Mouse (Mus musculus): ENCODE measurements around the gene Pex7.
A peak's percentile ranks its signal among the peaks of the same experiment; 100 is the strongest.

The Pex7 gene

DNA sequence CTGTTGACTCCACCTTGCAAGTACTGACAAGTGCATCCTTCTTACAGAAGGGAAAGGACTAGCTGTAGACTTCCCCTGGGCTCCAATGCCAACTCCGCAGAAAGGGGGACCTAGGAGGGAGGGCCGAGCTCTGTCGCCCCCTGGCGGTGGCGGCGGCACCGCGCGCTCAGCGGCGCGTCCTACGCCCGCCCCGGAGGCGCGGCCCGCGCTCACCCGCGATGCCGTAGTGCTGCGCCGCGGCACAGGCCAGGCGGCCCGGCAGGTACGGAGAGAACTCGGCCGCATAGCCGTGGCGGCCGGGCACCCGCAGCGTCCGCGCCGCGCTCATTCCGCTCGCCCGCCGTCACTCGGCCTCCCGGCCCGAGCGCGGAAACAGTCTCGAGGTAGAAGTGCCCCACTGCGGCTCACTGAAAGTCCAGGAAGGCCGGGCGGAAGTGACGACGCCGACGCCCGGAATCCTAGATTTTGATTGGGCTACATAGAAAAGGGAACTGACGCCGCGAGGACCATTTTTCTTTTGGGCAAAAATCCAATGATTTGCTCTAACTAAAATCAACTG lies at the start of gene Pex7:
Gene Pex7, minus strand, starts transcription at position 444 of the 559 bp plus-strand sequence.
- peak; percentile 80 for DNase-seq (ENCODE audit: low read depth)

- DNase-seq (ENCODE audit: low read depth): no peak
These were observed 49.3 kb upstream of the Pex7 start for GRCm38 (mm10) chr10:19956745-19957144.

DNA sequence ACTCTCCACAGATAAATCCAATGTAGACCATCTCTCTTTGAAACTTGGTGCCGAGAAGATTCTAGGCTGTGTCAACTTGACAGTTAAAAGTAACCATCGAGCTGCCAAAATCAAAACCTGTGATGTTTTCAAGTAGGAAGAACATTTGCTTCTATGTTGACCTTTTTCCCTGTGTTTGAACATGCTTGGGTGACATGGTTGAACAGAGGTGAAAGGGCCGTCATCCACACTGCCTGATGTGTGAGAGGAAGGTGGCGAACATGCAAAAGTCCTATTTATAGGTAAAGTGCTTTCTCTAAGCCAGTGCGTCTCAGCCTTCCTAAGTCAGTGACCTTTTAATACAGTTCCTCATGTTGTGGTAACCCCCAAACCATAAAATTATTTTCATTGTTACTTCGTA lies 48.3 kb upstream of the Pex7 start:
- no peak for DNase-seq (ENCODE audit: low read depth)

- no peak for DNase-seq (ENCODE audit: low read depth)
These were observed 47.1 kb upstream of the Pex7 start for GRCm38 (mm10) chr10:19954572-19954971.

DNA sequence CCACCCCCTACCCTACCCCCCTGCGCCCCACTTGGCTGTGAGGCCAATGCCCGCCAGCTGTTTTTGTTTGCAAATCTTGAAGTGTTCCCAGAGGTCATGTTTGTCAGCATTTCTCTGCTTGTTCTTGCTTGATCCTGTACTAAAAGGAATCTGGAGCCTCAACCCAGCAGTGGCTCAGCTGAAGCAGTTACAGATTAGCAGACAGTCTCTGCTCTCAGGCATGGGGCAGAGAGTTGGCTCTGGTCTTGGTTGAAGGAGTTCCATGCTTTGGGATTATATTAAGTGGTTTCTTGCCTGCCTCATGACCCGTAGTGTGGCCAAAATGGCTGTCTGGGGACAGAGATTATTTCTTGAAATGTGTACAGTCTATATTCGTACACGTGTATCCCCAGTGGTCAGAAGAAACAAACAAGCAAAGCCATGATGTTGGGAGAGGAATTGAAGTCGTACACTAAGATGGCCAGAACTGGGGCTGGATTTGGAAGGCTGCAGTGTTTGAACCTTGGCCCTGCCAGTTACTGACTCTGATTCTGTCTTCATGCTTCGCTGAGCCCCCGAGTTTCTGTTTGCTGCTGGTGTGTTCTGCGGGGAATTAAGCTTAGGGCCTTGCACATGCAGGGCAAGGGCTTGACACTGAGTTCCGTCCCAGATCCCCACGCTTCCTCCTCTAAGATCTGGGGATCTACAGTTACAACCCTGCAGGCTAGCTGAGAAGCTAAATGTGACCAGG lies 45.7 kb upstream of the Pex7 start:
- DNase-seq (ENCODE audit: low read depth): no peak

DNA sequence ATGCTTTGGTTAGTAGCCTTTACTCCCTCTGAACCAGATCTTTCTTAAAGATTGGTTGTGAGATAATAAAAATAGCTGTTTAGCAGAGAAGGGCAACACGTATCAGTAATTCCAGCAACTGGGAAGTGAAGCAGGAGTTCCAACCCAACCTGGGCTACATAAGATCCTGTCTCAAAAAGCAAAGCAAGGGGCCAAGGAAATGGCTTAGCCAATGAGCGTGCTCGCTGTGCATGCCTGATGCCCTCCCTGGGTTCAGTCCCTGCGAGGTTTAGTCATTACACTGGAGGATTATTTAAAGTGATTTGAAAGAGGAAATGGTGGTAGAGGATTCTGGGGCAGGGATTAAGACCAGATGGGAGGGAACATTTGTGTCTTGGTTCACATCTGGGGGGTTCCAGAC lies 41.6 kb upstream of the Pex7 start:
- DNase-seq (ENCODE audit: low read depth): no peak

GRCm38 (mm10) chr10:19948381-19948780 lies 40.9 kb upstream of the Pex7 start:
- no peak for DNase-seq (ENCODE audit: low read depth)

DNA sequence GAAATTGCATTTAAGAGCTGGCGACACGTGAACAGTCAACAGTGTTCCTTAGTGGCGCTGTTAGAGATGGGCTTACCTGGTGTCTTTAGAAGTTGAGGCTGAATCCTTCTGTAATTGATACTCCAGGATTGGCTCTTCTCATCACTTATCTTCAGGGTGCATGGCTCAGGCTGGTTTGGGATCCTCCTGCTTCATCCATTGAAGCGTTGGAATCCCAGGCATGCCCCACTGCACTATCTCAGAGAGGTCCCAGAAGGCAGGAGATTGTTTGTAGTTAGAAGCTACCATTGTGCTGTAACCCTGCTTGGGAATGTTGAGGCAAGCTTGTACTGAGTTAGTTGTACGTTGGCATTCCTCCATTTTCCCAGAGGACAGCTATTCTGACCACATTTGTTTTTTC lies 40.4 kb upstream of the Pex7 start:
- DNase-seq (ENCODE audit: low read depth): no peak

GRCm38 (mm10) chr10:19947441-19947840 lies 40.0 kb upstream of the Pex7 start:
- DNase-seq (ENCODE audit: low read depth): no peak

- DNase-seq (ENCODE audit: low read depth): no peak
These were observed 39.2 kb upstream of the Pex7 start for GRCm38 (mm10) chr10:19946644-19947043.

GRCm38 (mm10) chr10:19945651-19946050 lies 38.2 kb upstream of the Pex7 start:
- DNase-seq (ENCODE audit: low read depth): no peak

GRCm38 (mm10) chr10:19942621-19943020 lies 35.1 kb upstream of the Pex7 start:
- no peak for DNase-seq (ENCODE audit: low read depth)

- DNase-seq (ENCODE audit: low read depth): no peak
These were observed 34.4 kb upstream of the Pex7 start for GRCm38 (mm10) chr10:19941914-19942313.

- no peak for DNase-seq (ENCODE audit: low read depth)
These were observed 33.6 kb upstream of the Pex7 start for GRCm38 (mm10) chr10:19941063-19941462.

GRCm38 (mm10) chr10:19940626-19941025 lies 33.1 kb upstream of the Pex7 start:
- no peak for DNase-seq (ENCODE audit: low read depth)

- no peak for DNase-seq (ENCODE audit: low read depth)
These were observed 32.6 kb upstream of the Pex7 start for GRCm38 (mm10) chr10:19940127-19940526.

DNA sequence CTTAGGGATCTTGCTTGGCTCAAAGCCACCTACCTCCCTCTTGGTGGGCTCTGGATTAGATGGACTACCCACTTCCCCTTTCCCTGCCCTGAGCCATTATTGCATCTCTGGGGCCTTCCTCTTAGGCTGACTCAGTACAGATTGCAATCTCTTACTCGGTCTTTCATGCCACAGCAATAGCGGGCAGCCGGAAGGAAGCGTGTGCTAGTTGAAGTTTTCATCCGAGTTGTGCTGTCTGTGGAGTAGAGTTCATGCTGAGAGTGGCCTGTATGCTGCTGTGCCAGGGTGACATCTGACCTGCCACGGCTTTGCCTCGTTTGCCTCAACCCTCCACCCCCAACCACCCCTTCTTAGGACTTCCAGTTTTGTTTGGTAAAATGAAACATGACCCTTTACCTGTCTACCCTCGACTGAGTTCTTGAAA lies 31.8 kb upstream of the Pex7 start:
- DNase-seq (ENCODE audit: low read depth): no peak

GRCm38 (mm10) chr10:19938738-19939137 lies 31.2 kb upstream of the Pex7 start:
- DNase-seq (ENCODE audit: low read depth): no peak

DNA sequence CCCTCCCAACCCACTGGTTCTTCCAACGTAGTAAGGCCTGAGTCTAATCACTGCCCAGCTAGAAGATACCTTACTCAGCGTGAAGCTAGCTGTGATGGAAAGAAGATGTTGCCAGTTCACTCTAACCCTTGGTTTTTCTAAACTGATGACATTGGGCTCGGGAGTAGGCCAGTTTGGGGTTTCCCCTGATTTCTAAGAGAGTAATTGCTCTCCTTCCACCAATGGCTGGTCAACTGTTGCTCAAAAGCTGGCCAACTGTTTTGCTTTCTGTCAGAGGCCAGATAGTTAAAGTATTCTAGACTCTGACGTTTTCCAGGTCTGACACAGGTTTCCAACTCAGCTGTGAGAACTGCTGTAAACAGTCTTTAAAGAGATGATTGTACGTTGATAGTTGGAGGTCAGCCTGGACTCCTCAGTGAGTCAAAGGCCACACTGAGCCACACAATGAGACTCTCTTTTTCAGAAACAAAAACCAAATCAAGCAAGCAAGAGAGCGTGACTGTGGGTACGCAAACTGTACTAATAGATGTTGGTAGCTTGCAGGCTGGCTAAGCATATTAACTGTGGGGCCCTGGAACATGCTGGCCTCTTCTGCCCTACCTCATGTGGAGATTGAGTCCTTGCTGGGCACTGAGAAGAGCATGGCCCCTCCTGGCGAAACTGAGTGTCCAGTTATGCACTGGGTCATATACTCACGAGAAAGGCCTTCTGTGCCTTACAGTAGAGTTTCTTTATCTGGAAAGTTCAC lies 29.6 kb upstream of the Pex7 start:
- DNase-seq (ENCODE audit: low read depth): no peak

DNA sequence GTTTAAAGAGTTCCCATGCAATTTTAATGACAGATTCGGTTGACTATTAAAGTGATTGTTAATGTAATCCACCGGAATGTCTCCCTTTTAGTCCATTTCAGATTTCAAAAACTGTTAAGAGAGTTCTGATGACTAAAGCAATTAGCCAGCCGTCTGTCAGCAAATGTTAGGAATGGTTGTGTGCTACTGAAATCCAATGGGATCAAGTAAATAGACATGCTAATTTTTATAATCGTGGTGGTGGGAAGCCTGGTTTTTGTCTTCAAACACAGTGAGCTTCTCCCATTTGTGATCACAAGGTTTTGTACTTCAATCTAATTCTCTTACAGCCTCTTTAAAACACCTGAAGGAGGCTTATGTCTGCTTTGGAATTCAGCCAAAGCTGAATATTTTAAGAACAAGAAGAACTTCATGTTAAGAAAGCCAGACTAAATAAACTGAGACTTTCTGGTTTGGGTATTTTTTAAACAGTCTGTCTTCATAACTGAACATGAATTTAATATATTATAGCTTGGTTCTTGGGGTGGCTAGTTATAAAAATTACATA lies 28.4 kb upstream of the Pex7 start:
- DNase-seq (ENCODE audit: low read depth): no peak

GRCm38 (mm10) chr10:19935295-19935623 lies 27.8 kb upstream of the Pex7 start:
- DNase-seq (ENCODE audit: low read depth): no peak

- no peak for DNase-seq (ENCODE audit: low read depth)
These were observed 27.1 kb upstream of the Pex7 start, which contains the start of gene Map3k5 for GRCm38 (mm10) chr10:19934384-19935294. Map3k5 (plus strand) TSS chr10:19934472.

Data from c-Kit-positive CD71-positive TER-119-negative erythroid progenitor cells, embryonic 14.5 days (primary cell).